Mouse (Mus musculus): Measurements from ENCODE around the gene Qsox1.

DNA sequence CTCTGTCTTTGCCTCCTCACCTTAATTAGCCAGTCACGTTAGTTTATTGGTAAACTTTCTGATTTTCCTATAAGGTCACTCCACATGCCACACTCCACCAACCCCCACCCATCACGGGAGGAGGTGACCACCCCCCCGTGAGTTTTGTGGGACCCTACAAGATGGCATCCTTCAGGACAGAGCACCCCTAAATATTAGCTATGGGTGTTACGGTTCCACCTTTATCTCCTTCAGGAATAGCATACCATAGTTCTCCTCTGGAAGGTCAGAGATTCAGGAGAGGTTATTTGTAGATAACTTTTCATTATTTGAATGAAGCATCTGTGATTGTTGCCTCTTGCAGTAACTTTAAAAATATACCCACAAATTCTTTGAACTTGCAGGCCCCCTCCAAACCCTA is 54.0 kb downstream of the Qsox1 start:
- TF ChIP-seq CTCF (IDR thresholded peaks at IDR 0.05; ENCODE audit: extremely low read depth, insufficient read depth, insufficient read length, insufficient replicate concordance) (no peak), POLR2A (IDR thresholded peaks at IDR 0.05; ENCODE audit: low read depth, low read length) (no peak)
